Mouse (Mus musculus) CH12F3 (cell line): ENCODE measurements at regions not wholly inside any gene's neighbourhood (a gene's known extent, or its start where the extent isn't known, plus 50 kb on each side); places are given as distances from the start of the nearest gene placed in this dataset.

Source experiments
- in situ Hi-C: fragments of 300-500 bp; cut with MboI; formaldehyde crosslinking; loops from 2 replicates; pipeline ENCODE4 v1.14.3; 2020; ENCODE audit warnings: low sequenced_read_pairs

DNA sequence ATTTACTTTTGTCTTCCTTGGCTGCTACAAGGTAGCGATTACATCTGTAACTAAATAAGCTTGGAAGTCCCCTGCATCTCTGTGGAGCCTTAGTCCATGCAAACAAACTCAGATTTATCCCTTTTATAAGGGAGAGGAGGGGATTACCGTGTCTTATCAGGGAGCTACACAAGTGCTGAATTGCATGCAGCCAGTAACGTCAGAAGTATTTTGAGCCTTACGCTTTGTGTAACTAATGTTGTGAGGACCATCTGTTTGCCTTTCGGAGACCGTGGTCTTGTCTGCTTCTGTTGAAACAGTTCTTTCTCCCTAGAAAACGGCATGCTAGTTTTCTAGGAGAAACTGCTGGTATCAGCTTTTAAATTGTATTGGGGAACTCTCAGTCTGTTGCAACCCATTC, 58.0 kb upstream of the Dmrta1 start:
- in situ Hi-C loops, result no loop called here

DNA sequence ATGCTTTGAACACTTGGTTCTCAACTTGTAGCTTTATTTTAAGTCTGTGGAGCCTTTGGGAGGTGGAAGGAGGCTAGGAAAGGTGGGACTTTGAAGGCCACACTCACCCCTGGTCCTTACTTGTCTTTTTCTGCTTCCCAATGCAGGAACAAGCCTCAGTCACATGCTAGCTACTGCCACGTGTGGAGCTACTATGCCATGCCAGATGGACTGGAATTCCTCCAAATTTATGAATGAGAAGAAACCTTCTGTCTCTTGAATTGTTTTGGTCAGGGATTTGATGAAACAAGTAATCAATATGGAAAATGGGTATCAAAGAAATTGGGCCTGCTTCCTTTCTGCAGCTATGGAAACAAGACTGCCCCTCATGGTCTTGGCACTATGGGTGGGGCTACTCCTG, 74.5 kb upstream of the Dmrta1 start:
- in situ Hi-C loops, result no loop called here

DNA sequence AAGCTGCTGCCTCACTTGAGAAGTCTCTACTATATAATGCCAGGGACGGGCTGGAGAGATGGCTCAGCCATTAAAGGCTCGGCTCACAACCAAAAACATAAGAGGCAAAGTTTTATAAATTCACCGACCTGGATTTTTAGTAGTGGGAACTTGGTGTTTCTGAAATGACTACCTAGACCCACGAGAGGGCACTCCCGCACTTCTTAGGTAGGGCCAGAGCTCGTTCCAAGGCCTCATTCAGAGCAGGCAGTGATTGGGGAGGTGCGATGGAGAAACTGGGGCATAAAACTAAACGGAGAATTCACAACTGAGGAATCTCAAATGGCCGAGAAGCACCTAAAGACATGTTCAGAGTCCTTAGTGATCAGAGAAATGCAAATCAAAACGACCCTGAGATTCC, 103.7 kb upstream of the Dmrta1 start:
- in situ Hi-C loops, result no loop called here

DNA sequence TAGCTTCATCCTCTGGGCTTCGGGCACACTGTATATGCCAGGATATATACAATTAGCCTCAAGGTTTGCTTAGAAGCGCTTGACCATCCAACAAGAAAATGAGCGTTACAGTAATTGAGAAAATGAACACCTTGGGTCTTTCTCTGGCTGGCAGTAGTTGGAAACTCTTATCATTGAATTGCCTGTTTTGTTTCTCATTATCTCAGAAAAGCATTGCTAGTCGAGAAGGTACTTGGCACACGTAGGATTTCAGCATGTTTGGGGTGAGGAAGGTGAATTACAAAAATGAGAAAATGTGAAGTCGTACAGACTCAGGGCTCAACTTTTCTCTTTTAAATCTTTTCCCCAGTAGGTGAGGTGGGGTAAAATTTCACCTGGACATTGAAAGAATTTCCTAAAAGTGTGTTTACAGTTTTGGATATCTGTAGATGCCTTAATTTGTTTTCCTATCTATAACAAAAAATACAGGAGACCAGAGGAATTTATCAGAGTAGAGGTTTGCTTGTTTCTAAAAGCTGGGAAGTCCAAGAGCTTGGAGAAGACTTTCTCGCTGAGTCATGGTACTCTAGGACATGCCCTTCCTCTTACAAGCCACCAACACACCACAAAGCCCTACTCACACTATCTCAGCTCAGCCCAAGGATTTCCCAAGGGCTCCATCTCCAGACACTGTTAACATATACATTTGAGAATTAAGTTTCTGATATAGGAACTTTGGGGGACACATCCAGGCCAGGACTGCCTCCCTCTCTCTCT, 124.3 kb upstream of the Dmrta1 start:
- in situ Hi-C loops, result no loop called here

DNA sequence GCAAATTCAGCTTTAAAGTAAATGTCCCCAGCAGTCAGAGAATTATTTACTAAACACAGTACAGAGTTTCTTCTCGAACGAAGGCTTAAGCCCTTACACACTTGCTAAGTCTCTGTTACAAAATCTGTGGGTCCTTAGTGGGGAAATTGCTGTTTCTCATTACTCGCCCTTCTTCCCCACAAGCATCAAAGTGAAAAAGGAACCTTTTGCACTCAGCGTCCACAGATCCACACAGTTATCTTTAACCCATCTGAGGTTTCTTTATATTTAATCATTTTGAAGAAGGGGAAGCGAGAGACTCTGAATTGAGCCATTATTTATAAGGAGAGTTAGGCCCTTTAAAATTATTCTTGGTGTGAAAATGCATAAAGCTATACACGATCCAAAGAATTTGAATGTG, 126.7 kb upstream of the Dmrta1 start:
- in situ Hi-C loops, result no loop called here

DNA sequence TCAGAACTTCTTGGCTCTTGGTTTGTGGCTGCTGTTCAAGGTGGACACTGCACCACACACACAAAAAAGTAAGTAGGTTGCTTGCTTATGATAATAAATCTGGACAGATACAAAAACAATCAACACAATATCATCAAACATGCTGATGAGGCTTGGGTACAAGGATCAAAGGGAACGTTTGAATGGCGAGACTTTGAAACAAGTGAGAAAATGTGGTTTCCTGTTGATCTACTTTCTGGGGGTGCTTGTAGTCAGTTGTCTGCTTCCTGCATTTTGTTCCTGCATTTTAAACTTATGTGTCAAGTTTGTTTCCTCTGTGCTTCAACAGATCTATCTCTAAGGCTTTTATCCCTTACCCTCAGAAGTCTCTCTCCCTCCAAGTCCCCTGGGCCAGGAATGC, 128.7 kb upstream of the Dmrta1 start:
- in situ Hi-C loops, result no loop called here

DNA sequence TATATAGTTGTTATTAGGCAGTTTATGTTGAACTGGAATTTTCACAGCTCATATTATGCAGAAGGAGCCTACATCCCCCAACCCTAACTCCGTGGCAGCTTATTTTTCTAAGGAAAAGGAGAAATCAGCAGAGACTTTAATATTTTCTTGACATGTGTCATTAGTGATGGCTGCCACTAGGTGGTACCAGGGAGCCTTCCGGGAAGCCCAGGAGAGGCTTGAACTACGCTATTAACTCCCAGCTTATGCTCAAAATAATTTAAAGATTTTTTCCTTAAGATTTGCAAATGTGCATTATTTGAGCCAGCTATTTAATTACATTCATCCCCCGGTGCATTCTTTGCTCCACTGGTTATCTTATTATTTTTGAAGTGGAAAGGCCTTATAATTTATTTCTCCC, 146.8 kb upstream of the Dmrta1 start:
- in situ Hi-C loops, result no loop called here

DNA sequence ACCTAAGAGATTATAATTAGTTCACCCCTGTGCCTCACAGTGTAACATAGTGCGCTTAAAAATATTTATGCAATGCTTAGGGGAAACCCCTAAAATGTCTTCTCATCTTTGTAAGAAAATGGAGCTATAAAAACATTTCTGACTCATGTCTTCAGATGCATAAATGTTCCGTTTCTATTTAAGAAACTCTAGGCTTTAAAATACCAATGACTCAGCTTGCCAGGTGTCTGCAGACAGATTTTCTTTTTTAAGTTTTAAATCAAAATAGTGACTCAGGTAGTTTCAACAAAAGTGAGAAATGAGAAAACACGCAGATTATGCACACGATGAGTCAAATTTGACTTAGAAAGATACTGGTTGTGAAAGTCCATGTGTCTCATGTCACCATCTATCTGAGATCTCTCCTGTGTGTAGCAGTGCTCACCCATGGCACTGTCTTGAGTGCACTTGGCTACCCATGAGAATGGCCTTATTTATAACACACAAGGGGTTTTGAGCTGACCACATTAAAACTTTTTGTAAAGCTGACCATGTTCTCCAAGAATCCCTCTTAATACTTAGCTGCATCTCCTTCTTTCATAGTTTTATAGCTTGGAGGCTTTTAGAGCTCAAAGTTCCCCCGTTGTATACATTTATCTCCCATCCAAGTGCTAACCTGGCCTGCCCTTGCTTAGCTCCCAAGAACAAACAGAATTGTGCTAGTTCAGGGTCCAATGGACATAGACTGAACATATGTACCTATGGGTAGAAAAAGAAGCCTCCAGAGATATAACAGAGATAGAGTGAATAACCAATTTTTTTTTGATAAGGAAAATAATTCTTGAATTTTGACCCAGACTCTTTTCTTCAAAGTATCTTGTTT, 149.0 kb upstream of the Dmrta1 start:
- in situ Hi-C loops, result no loop called here

DNA sequence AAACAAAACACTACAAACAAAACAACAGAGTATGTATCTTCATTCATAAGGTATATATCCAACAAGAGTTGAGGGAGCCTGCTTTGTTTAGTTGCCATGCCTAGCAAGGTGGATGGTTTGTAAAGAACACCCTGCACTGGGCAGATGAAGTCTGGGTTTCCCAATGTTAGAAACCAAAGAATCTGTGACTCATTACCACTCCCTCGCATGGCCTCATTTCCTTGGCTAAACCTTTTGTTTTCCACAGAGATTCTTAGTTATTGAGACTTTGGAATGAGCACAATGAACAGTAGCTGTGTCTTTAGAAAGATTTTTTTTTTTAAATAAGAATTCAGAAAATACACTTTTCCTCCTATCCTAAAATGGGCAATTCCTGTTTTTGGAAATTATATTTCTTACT, 151.3 kb upstream of the Dmrta1 start:
- in situ Hi-C loops, result loop anchor here (5.0 kb wide), 1 partner anchor 656 kb away; no protein-coding TSS in a partner anchor

DNA sequence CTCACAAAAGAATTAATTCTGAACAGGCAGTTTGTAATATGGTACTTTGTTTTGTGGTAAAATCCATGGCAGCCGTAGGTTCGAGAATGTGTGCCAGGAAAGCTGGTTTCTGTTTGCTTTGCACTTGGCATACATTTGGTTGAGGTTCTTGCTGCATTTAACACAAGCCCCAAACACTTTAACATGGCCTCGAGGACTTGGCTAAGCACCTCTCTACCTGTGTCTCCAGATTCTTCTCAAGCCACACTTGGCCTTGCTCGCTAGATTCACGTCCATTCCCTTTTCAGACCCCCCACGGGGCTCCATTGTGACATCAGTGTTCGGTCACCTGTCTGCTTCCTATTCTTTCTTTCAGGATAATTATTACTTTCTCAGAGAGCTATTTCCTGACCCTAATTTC, 151.9 kb upstream of the Dmrta1 start:
- in situ Hi-C loops, result loop anchor here (5.0 kb wide), 1 partner anchor 655 kb away; no protein-coding TSS in a partner anchor

DNA sequence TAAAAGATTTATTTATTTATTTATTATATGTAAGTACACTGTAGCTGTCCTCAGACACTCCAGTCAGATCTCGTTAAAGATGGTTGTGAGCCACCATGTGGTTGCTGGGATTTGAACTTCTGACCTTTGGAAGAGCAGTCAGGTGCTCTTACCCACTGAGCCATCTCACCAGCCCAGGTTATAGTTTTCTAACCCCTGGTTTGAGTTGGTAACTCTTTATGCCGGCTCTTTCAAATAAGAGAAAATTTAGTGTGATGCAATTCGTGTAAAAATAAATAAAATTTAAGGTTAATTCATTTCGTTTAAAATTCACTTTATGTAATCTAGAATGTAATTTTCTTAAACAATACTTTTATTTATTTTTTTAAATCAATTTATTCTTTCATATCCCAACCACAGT, 153.7 kb upstream of the Dmrta1 start:
- in situ Hi-C loops, result loop anchor here (5.0 kb wide), 1 partner anchor 653 kb away; no protein-coding TSS in a partner anchor

DNA sequence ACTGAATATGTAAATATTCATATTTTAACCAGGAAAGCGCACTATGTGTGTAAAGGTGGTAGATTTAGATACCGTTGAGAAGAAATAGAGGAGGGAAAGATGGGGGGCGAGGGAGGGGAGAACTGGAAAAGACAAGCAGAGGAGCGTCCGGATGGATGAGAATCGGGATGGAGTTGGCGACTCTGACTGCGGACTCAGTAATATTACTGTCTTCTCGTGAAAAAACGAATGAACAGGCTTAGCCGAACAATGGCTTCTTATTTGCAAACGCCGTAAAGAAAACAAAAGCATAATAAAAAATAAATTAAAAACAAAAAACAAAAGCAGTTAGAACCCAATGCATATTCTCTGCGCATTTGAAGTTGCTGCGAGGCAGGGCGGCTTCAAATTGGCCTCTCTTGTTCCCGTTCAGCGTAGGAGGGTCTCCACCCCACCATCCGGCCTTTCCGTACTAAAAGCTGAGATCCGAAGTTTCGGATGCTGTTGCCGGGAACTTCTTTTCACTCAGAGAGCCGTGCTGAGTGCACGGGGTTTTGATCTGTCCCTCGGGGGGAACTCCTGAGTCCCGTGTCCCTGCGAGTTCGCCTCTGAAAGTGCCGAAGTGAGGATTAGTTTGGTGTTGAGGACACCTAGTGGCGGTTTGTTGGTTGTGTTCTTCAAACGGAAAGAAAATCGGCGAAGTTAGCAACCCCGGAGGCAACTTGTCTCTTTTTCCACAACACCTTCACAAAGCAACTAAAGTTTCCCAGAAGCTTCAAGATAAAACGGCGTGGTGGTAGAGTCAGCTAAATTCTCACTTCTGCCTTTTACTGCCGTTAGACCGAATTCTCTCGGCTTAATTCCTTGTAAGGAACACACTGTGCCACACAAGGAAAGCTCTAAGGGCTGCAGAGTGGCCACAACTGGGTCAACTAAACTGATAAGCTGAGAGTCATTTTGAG, 154.7 kb upstream of the Dmrta1 start:
- in situ Hi-C loops, result loop anchor here (5.0 kb wide), 1 partner anchor 652 kb away; no protein-coding TSS in a partner anchor

DNA sequence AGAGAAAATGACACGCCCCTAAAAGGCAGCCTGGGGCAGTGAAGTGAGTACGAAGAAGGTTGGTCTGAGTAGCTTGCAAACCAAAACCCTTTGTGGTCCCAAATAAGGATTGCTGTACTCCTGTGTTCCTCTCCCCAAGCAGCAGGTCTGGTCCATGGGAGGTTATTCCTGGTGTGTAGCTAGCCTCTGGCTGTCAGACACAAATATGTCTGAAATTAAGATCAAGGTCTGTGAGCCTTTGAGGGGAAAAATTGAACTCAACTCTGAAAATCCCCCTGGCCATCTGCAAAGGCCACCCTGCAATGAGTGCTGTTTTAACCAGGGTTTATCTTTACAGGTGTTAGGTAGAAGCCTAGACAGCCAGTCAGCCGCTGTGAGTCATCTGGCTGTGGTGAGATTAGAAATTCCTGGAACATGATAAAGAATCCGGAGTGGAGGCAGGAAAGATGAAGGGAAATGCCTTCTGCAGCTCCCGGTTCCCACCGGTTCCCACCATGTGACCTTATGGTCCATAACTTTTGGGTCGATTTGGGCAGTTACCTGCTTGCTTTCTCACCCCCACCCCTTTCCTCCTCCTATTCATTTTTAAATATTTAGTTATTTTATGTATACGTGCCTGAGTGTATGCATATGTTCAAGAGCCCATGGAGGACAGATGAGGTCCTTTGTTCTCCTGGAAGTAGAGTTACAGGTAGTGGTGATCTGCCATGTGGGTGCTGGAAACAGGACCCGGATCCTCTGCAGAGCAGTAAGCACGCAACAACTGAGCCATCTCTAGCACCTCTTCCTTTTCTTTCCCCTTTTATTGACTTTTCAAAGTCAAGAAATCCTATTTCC, 155.6 kb upstream of the Dmrta1 start:
- in situ Hi-C loops, result no loop called here

DNA sequence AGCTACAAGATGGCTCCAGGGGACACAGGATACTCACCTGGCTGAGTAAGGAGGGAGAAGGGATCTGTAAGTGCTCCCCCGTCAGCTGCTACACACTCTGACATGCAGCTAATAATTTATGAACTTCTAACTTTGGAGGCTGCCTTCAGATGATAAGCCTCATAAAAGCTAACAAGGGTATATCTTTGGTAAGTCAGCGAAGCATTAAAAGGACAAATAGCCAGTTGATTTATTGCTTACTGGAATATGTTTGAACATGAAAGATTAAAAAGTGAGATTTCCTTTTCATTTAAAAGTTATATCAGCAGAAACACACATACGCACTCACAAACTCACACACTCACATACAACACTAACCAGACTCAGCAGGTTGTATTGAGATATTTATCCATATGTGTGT, 161.2 kb upstream of the Dmrta1 start:
- in situ Hi-C loops, result no loop called here

DNA sequence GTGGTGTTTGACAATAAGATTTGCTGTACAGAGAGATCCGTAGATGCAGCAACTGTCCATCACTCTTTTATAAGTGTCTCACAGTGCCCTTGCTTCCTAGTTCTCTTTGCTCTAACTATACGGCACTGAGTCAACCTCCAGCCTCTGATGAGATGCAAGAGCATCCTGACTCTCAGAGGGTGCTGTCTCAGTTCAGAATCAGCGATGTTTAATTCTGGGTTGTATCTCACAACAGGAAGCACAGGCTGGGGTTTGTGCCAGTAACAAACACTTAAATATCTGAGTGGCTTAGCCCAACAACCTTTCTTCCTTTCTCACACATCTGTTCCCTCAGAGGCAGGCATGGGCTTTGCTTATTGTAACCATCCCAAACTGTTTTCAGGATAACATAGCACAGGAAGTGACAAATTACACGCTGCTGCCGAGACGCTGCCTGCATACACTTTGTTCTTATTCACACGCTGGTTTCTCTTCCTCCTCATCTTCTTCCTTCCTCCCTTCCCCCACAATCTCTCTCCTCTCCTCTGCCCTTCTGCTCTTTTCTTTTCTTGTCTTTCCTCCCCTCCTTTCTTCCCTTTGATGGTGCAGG, 163.3 kb upstream of the Dmrta1 start:
- in situ Hi-C loops, result no loop called here

DNA sequence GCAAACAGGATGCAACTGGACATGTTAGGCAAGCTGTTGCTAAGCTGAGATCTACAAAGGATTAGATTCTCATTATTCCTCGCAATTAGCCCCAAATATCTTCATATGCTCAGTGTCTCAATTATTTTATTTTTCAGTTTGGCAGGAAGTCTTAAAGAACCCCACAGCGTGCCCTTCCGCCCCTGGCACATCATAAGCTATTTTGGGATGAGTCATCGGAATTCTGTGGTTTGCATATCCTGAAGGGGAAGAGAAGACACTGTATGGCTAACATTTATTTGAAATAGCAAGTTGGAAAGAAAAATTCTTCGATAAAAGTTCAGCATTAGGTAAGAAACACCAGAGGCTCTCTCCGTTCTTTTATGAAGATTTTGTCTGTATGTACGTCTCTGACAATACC, 164.3 kb upstream of the Dmrta1 start:
- in situ Hi-C loops, result no loop called here

DNA sequence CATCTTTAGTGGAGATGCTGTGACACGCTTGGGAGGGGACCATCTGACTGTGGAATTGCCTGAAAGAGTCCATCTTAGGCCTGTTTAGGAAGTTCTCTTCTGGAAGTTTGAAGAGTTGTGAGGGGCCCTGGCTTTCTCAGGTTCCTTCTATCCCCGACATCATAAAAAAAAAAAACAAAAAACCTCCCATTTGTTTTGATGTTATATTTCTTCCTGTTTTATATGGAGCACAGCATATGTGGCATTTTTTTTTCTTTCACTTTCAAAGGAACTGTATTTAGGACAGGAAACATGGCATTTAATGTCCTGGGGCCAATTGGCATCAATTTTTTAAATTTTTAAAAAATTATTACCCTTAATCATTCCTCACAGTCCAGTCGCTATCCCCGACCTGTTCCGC, 168.6 kb upstream of the Dmrta1 start:
- in situ Hi-C loops, result no loop called here

DNA sequence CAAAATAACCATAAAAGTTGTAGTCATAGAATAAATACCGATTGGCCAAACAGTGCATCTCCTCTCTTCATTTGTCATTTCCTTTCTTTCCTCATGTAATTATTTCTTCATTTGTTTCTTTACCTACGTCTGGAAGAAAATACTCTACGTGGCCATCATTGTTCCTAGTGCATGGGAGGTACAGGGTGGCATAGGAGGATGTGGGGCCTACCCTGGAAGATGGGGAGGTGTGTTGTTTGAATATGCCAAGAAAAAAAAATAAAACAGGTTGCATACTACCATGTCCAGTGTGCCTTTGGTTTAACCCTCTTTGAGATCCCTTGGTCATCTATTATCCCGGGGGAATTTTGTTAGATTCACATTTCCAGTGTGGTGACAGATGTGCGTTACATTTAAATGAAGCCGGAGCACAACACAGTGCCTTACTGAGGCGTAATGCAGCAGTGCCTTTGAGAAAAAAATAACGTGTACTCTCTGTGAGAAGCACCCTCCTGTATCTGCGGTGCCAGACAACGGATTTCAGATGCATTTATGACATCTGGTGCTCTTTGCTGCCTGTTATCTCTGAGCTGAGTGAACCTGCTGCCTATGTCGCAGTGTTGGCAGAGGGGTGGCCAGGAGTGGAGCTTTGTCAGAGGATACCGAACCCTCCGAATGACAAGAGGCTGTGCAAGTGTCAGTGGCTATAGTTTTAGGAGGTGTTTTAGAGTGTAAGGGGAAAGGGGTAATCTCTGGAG, 169.4 kb upstream of the Dmrta1 start:
- in situ Hi-C loops, result no loop called here
